Mouse (Mus musculus) ES-CJ7 (cell line): Measurements from ENCODE around the gene Pls1.

Source experiments
- DNase-seq: peaks from one replicate; pipeline ENCODE4 v3.0.0; 2011; ENCODE audit warnings: low read depth, low spot score

Pls1 gene

DNA sequence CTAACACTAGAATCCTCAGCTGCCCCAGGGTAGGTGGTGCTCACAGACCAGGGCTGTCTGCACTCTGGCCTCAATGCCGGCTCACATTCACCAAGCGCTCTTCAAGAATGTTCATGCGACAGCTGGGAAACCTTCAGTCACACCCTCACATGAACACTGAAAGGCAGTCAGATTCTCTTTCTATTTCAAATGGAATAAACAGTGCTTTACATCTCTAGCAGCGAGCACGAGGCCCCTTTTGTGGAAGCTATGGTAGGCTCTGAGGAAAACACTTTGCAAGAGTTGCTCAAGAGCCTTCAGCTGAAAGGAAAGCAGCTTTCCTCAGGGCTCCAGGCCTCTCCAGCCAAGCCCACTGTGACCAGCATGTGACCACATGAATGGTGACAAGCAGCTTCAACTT is 139.7 kb downstream of the Pls1 start:
- no peak for DNase-seq

DNA sequence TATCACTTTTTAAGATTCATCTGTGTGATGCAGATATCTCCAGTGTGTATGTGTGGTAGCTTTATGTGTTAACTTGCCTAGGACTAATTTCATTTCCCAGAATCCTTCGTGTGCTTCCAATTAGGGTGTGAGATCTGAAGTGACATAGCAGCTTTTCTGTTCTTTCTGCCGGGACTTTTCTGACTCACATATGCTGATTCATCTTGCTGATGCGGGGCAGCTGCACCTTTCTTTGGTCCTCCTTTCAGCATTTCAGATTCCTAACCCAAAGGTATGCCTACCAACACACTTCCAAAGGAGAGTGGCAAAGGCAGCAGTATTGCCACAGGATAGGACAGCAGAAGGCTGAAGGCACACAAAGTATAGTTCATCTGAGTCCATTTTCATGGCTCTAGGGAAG is 141.0 kb downstream of the Pls1 start:
- no peak for DNase-seq
